In the genomic region with DNA sequence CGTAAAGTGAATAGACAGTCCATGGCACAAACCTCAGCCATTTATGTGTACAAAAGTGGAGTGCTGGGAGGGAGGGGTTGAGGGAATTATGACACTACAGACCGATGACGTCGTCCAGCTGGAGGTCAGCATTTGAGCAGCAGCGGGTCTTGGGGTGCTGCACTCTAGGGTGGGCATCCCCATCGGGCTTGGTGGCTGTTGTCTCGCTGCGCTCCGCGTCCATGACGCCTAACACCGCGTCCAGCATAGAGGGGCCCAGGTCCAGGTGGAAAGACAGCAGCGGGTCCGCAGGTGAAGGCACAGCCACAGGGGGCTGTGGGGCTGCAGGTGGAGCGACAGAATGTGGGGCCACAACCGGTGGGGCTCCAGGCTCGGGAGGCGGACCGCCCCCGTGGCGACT, we compare ENCODE assay signal across 8 mouse cellular contexts. TPM values are rescaled to one million over a fixed set of nuclear protein-coding genes. Genes with fewer than 3 reads are reported as not detected.
DNase-seq lines count a peak whose midpoint lies in the region; ATAC-seq lines count a peak whose summit lies in the region.

No protein-coding gene starts in this region.

- H3K9ac ChIP-seq in lung, embryonic 15.5 days, result no peak overlapping the region
- H3K9ac ChIP-seq in hindbrain, embryonic 15.5 days, result peak overlapping the region; percentile 73
- H3K9ac ChIP-seq in neural tube, embryonic 13.5 days, result peak overlapping the region; percentile 32; the same call in 1 of the 2 replicates

- peaks cover 12% of the 10 kb centered on the region for H3K36me3 ChIP-seq in lung, embryonic 15.5 days
- H3K36me3 ChIP-seq in hindbrain, embryonic 15.5 days, result peaks cover 14% of the 10 kb centered on the region
- peaks cover 22% of the 10 kb centered on the region for H3K36me3 ChIP-seq in neural tube, embryonic 13.5 days

- H3K27ac ChIP-seq in lung, embryonic 15.5 days, result no peak overlapping the region
- H3K27ac ChIP-seq in hindbrain, embryonic 15.5 days (replicated peaks), result no peak overlapping the region
- no peak overlapping the region for H3K27ac ChIP-seq in neural tube, embryonic 13.5 days (replicated peaks)

- 22% methylated on average over 22 of the region's 22 CpGs for WGBS in lung, embryonic 15.5 days
- 12% methylated on average over 22 of the region's 22 CpGs for WGBS in hindbrain, embryonic 15.5 days
- 8% methylated on average over 22 of the region's 22 CpGs for WGBS in neural tube, embryonic 13.5 days

- 0 out of 2 replicates have a peak overlapping the region, but pooled peaks have one; percentile 62 for H3K4me3 ChIP-seq in lung, embryonic 15.5 days
- H3K4me3 ChIP-seq in hindbrain, embryonic 15.5 days, result peak overlapping the region; percentile 64
- H3K4me3 ChIP-seq in neural tube, embryonic 13.5 days, result peak overlapping the region; percentile 55

- H3K4me2 ChIP-seq in lung, embryonic 15.5 days, result peak overlapping the region; percentile 84
- peak overlapping the region; percentile 93 for H3K4me2 ChIP-seq in hindbrain, embryonic 15.5 days
- peak overlapping the region; percentile 73 for H3K4me2 ChIP-seq in neural tube, embryonic 13.5 days

- H3K27me3 ChIP-seq in lung, embryonic 15.5 days, result peaks cover 7% of the 10 kb centered on the region; the same call in 1 of the 2 replicates
- H3K27me3 ChIP-seq in hindbrain, embryonic 15.5 days, result peaks cover 20% of the 10 kb centered on the region
- H3K27me3 ChIP-seq in neural tube, embryonic 13.5 days, result peaks cover 42% of the 10 kb centered on the region

- H3K4me1 ChIP-seq in lung, embryonic 15.5 days, result peaks cover 32% of the 10 kb centered on the region
- H3K4me1 ChIP-seq in hindbrain, embryonic 15.5 days (replicated peaks), result peaks cover 34% of the 10 kb centered on the region
- peaks cover 35% of the 10 kb centered on the region for H3K4me1 ChIP-seq in neural tube, embryonic 13.5 days (replicated peaks)

- no peaks in the 10 kb centered on the region for H3K9me3 ChIP-seq in lung, embryonic 15.5 days
- H3K9me3 ChIP-seq in hindbrain, embryonic 15.5 days, result no peaks in the 10 kb centered on the region
- no peaks in the 10 kb centered on the region for H3K9me3 ChIP-seq in neural tube, embryonic 13.5 days

- DNase-seq in cerebellum, adult 11-12 months, result peak; percentile 80
- DNase-seq in cerebellum, postnatal 4 days (ENCODE audit: low spot score in 2 of 2), result no peak
- no peak for DNase-seq in lung, postnatal 25 days (ENCODE audit: low spot score)
- no peak for DNase-seq in retina, embryonic 14.5 days (ENCODE audit: low spot score)
- no peak for DNase-seq in urinary bladder, postnatal 36 days (ENCODE audit: low spot score in 2 of 2)

- ATAC-seq in lung, embryonic 15.5 days (ENCODE audit: borderline replicate concordance, extremely low read depth, low FRiP score, low TSS enrichment), result no peak
- ATAC-seq in hindbrain, embryonic 15.5 days (ENCODE audit: low FRiP score, low read depth), result peak; percentile 36
- no peak for ATAC-seq in neural tube, embryonic 13.5 days (ENCODE audit: low read depth)

RNA-seq across cellular contexts. Expression of a gene that starts 1.1 kb away (rescaled TPM):
- polyA plus RNA-seq in lung, embryonic 15.5 days (2015; fragmentation: Nextera tagmentation; extraction: Ambion mirVana), result 3.9 and 4.5 TPM in 2 replicates
- polyA plus RNA-seq in hindbrain, embryonic 15.5 days (2015; fragmentation: Nextera tagmentation; extraction: Ambion mirVana), result 4.4 and 5.7 TPM in 2 replicates
- 4.6 TPM in 2 replicates for polyA plus RNA-seq in neural tube, embryonic 13.5 days (2015; fragmentation: Nextera tagmentation; extraction: Ambion mirVana)

RNA-seq across cellular contexts. Expression of a gene that starts 13.4 kb away (rescaled TPM):
- 39.8 and 41.0 TPM in 2 replicates for polyA plus RNA-seq in lung, embryonic 15.5 days (2015; fragmentation: Nextera tagmentation; extraction: Ambion mirVana)
- polyA plus RNA-seq in hindbrain, embryonic 15.5 days (2015; fragmentation: Nextera tagmentation; extraction: Ambion mirVana), result 7.4 and 8.8 TPM in 2 replicates
- polyA plus RNA-seq in neural tube, embryonic 13.5 days (2015; fragmentation: Nextera tagmentation; extraction: Ambion mirVana), result 8.6 and 8.9 TPM in 2 replicates

RNA-seq across cellular contexts. Expression of a gene that starts 14.4 kb away (rescaled TPM):
- polyA plus RNA-seq in lung, embryonic 15.5 days (2015; fragmentation: Nextera tagmentation; extraction: Ambion mirVana), result 52.5 and 59.0 TPM in 2 replicates
- 83.6 and 97.5 TPM in 2 replicates for polyA plus RNA-seq in hindbrain, embryonic 15.5 days (2015; fragmentation: Nextera tagmentation; extraction: Ambion mirVana)
- 78.0 and 79.6 TPM in 2 replicates for polyA plus RNA-seq in neural tube, embryonic 13.5 days (2015; fragmentation: Nextera tagmentation; extraction: Ambion mirVana)

RNA-seq across cellular contexts. Expression of a gene that starts 32.0 kb away (rescaled TPM):
- polyA plus RNA-seq in lung, embryonic 15.5 days (2015; fragmentation: Nextera tagmentation; extraction: Ambion mirVana), result 2.1 and 2.2 TPM in 2 replicates
- 158 and 181 TPM in 2 replicates for polyA plus RNA-seq in hindbrain, embryonic 15.5 days (2015; fragmentation: Nextera tagmentation; extraction: Ambion mirVana)
- 137 and 141 TPM in 2 replicates for polyA plus RNA-seq in neural tube, embryonic 13.5 days (2015; fragmentation: Nextera tagmentation; extraction: Ambion mirVana)
